Mouse (Mus musculus) midbrain, postnatal 0 days (tissue): Measurements from ENCODE around the gene Trpm1. TPM values are rescaled to one million over a fixed set of nuclear protein-coding genes. Genes with fewer than 3 reads are reported as not detected.

Experiments used
- ATAC-seq: fragments of 200-750 bp; cut with Nextera tagmentation; 2 replicates; pipeline ENCODE4 v1.8.0; 2017; ENCODE audit warnings: moderate number of reproducible peaks, mild to moderate bottlenecking, moderate TSS enrichment, moderate library complexity; ENCODE audit not compliant: low FRiP score
- DNase-seq: peaks from one replicate; pipeline ENCODE4 v3.0.0-alpha.2; 2015; ENCODE audit warnings: low spot score
- H3K27ac ChIP-seq: fragments of 300-500 bp; sonication (generic); 2 replicates; pipeline ENCODE4 v1.5.1; 2014; ENCODE audit warnings: low read depth, mild to moderate bottlenecking, low read length, mixed read lengths
- H3K27me3 ChIP-seq: fragments of 300-500 bp; sonication (generic); 2 replicates; pipeline ENCODE4 v1.6.1; 2014; ENCODE audit warnings: low read length, control low read depth, mixed read lengths; ENCODE audit not compliant: insufficient read depth
- H3K36me3 ChIP-seq: fragments of 300-500 bp; sonication (generic); 2 replicates; pipeline ENCODE4 v1.6.1; 2014; ENCODE audit warnings: low read length, control low read depth, mixed read lengths; ENCODE audit not compliant: insufficient read depth
- H3K4me1 ChIP-seq: fragments of 300-500 bp; sonication (generic); 2 replicates; pipeline ENCODE4 v1.6.1; 2014; ENCODE audit warnings: mild to moderate bottlenecking, control low read depth, antibody characterized with exemption, low read length, mixed read lengths; ENCODE audit not compliant: insufficient read depth
- H3K4me2 ChIP-seq: fragments of 300-500 bp; sonication (generic); 2 replicates; pipeline ENCODE4 v1.6.1; 2014; ENCODE audit warnings: low read depth, mild to moderate bottlenecking, low read length, mixed read lengths; ENCODE audit not compliant: poor library complexity, severe bottlenecking
- H3K4me3 ChIP-seq: fragments of 300-500 bp; sonication (generic); 2 replicates; pipeline ENCODE4 v1.5.1; 2014; ENCODE audit warnings: low read depth, mild to moderate bottlenecking, low read length, moderate library complexity
- H3K9ac ChIP-seq: fragments of 300-500 bp; sonication (generic); replicated peaks from 2 replicates; pipeline ENCODE4 v1.6.1; 2014; ENCODE audit warnings: mild to moderate bottlenecking, low read length, moderate library complexity, mixed read lengths; ENCODE audit not compliant: poor library complexity, severe bottlenecking
- H3K9me3 ChIP-seq: fragments of 300-500 bp; sonication (generic); 2 replicates; pipeline ENCODE4 v1.6.1; 2016; ENCODE audit warnings: low read length, control low read depth
- CTCF ChIP-seq: IDR thresholded peaks from 2 replicates; pipeline ENCODE4 v1.5.1; 2016; ENCODE audit warnings: antibody characterized with exemption, mild to moderate bottlenecking
- WGBS: fragments of 180-500 bp; shearing (Covaris S2); extraction: QIAGEN DNeasy Blood & Tissue Kit; methylation state at CpG from one replicate; pipeline ENCODE4 v1.1.7; 2014; 5-methylcytosine and 5-hydroxymethylcytosine counted together
- polyA plus RNA-seq: library from polyadenylated mRNA; unstranded; fragments of >200 nt; fragmentation: Nextera tagmentation; extraction: Ambion mirVana; gene quantifications from 2 replicates; pipeline ENCODE4 v1.2.1, GENCODE M21; 2015
- total RNA-seq: library from RNA; depleted of rRNA; stranded (reverse); fragments of >200 nt; gene quantifications from 2 replicates; pipeline ENCODE4 v1.2.3, GENCODE M21; 2014

Gene Trpm1
- total and polyA plus RNA-seq, 2 experiments from 2014 or later = 0.16 to 0.63 TPM

DNA sequence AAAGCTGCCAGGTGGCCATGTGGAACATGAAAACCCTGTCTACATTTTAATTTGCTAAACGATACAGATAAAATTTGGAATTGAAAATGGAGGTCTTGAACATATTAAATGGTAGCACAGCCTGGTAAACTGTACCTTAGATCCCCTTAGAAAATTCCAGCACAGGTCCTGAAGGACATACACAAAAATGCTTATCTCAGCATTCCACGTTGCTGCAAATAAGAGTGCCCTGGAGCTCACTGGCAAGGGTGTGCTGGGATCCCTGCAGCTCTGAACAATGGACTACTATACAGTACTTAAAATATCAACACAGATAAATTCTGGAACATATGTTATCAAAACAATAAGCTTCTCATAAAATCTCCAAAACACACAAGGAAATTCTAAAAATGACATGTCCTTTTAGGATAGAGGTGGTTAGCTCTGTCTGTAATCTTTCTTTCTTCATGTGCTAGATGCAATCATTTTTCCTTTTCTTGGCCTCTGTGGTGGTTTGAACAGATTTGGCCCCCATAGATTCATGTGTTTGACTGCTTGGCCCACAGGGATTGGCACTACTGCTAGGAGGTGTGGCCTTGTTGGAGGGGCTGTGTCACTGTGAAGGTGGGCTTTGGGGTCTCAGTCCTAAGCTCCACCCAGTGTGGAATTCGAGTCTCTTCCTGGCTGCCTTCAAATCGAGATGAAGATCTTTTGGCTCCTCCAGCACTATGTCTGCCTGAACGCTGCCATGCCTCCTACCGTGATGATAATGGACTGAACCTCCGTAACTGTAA is 3.5 kb downstream of the Trpm1 start:
- no peak for ATAC-seq
- Histone ChIP-seq H3K36me3 (no peaks in the 10 kb centered on the region), H3K4me3 (no peak overlapping the region), H3K27ac (no peak overlapping the region), H3K4me2 (no peak overlapping the region), H3K4me1 (peaks cover 5% of the 10 kb centered on the region; the same call in 1 of the 2 replicates), H3K9ac (no peak overlapping the region), H3K27me3 (no peaks in the 10 kb centered on the region), H3K9me3 (no peaks in the 10 kb centered on the region)
- no peak for TF ChIP-seq CTCF
- 62% methylated on average over 7 of the region's 7 CpGs for WGBS
- no peak for DNase-seq

- TF ChIP-seq CTCF = no peak
- DNase-seq = no peak
- Histone ChIP-seq H3K4me1 (peaks cover 10% of the 10 kb centered on the region; the same call in 1 of the 2 replicates), H3K9me3 (no peaks in the 10 kb centered on the region), H3K36me3 (no peaks in the 10 kb centered on the region), H3K27me3 (no peaks in the 10 kb centered on the region), H3K27ac (no peak overlapping the region), H3K4me2 (no peak overlapping the region), H3K4me3 (no peak overlapping the region), H3K9ac (no peak overlapping the region)
- 56% methylated on average over 12 of the region's 12 CpGs for WGBS
- ATAC-seq = no peak
These were observed 4.8 kb downstream of the Trpm1 start for GRCm38 (mm10) chr7:64158281-64159055.

GRCm38 (mm10) chr7:64159056-64159542 is 5.5 kb downstream of the Trpm1 start:
- no peak overlapping the region for H3K4me2 ChIP-seq
- H3K4me1 ChIP-seq = peaks cover 12% of the 10 kb centered on the region; the same call in 1 of the 2 replicates
- no peak for DNase-seq
- H3K9ac ChIP-seq = no peak overlapping the region
- 50% methylated on average over 5 of the region's 5 CpGs for WGBS
- H3K4me3 ChIP-seq = no peak overlapping the region
- ATAC-seq = no peak
- H3K9me3 ChIP-seq = no peaks in the 10 kb centered on the region
- no peak overlapping the region for H3K27ac ChIP-seq
- no peaks in the 10 kb centered on the region for H3K27me3 ChIP-seq
- H3K36me3 ChIP-seq = no peaks in the 10 kb centered on the region
- TF ChIP-seq CTCF = no peak

DNA sequence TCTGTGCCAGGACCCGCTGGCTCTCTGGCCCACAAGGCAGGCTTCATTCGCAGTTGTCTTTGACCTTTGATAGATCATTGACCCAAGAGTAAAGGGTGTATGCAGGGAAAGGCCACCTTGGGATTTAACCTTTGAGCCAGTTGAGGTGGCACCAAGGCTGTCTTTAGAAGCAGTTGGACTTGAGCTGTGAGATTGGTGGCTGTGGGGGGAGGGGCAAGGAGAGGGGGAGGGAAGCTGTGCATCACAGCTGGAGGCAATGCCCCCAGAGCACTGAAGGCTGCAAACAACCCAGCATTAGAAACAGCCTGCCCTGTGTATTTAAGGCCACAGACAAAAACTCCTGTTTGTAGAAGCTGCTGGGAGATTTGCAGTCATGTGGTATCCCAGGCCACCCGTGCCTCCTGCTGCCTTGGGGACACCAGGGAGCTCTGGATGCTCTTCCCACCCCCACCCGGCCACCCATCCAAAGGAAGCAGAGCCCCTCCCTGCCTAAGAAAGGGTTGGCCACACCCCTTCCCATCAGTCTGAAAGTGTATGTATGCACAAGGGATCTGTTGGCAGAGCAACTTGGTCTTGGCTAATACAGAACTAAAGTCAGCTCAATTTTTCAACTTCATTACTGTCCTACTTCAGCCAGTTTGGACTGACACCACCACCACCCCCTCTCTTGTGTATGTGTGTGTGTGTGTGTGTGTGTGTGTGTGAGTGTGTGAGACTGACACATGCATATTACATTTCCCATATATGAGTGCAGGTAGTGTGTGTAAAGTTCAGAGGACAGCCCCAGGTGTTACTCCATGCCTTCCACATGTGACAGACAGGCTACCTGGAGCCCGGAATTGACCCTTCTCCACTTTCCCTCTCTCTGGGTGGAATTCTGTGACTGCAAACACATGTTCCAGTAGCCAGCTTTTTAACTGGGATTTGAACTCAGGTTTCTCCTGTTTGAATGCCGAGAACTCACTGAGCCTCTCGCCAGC is 6.3 kb downstream of the Trpm1 start:
- no peaks in the 10 kb centered on the region for H3K9me3 ChIP-seq
- TF ChIP-seq CTCF = no peak
- 61% methylated on average over 7 of the region's 7 CpGs for WGBS
- H3K4me2 ChIP-seq = no peak overlapping the region
- no peak for ATAC-seq
- no peak overlapping the region for H3K4me3 ChIP-seq
- no peaks in the 10 kb centered on the region for H3K36me3 ChIP-seq
- no peaks in the 10 kb centered on the region for H3K27me3 ChIP-seq
- H3K27ac ChIP-seq = no peak overlapping the region
- peaks cover 12% of the 10 kb centered on the region; the same call in 1 of the 2 replicates for H3K4me1 ChIP-seq
- DNase-seq = peak; percentile 45
- H3K9ac ChIP-seq = no peak overlapping the region

GRCm38 (mm10) chr7:64160737-64161470 is 7.3 kb downstream of the Trpm1 start:
- Histone ChIP-seq H3K4me3 (no peak overlapping the region), H3K9me3 (no peaks in the 10 kb centered on the region), H3K4me2 (no peak overlapping the region), H3K4me1 (peaks cover 12% of the 10 kb centered on the region; the same call in 1 of the 2 replicates), H3K27me3 (no peaks in the 10 kb centered on the region), H3K27ac (no peak overlapping the region), H3K36me3 (no peaks in the 10 kb centered on the region), H3K9ac (no peak overlapping the region)
- no peak for TF ChIP-seq CTCF
- DNase-seq = no peak
- ATAC-seq = no peak
- 58% methylated on average over 10 of the region's 10 CpGs for WGBS
